Mouse (Mus musculus) heart, adult 2 months (tissue): ENCODE results near the gene Lrrc8a.

Experiments
- CTCF ChIP-seq: fragments of 200-600 bp; IDR thresholded peaks from 2 replicates; pipeline ENCODE4 v1.8.1; 2022; ENCODE audit warnings: antibody characterized with exemption, mild to moderate bottlenecking, moderate library complexity
- EP300 ChIP-seq: fragments of 200-500 bp; IDR thresholded peaks from 2 replicates; pipeline ENCODE4 v1.6.1; 2011; ENCODE audit warnings: low read depth, low read length, control low read depth; ENCODE audit not compliant: insufficient read depth
- POLR2A ChIP-seq: fragments of 200-500 bp; IDR thresholded peaks from 2 replicates; pipeline ENCODE4 v1.6.1; 2011; ENCODE audit warnings: mild to moderate bottlenecking, low read depth, low read length, control low read depth; ENCODE audit not compliant: insufficient read depth

DNA sequence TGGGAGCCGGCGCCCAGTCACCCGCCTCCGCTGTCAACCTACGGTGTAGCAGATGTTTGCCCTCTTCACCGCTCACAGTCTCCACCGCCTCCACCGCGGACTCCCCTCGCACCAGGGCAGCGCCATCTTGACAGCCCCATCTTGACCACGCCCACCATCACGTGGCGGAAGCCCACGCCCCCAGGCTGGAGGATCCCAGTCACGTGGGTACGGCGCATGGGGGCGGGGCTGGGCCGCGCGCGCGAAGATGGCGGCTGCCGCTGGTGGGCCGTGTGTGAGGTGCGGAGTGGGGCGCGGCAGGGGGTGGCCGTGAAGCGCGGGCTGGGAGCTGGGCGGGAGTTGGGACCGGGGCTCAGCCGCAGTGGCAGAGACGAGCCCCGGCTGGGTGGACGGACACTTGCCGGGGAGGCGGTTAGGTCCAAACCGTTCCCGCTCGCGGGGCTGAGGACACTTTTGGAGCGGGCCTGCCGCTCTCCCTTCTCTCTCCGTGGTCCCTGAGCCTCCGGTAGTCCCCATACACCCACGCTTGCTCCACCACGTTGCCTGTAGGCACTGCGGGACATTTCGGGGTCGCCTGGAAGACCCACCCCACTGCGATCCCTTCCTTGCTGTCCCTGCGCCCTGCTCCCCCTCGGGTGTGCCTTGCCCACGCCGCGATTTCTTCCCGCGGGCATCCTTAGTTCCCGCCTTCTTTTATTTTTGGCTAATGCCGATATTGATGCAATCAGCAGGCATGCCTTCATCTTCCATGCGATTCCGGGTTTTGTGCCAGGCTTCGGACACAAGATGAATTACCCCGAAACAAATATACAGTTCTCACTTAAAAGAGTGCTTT is 48.9 kb downstream of the Lrrc8a start, which contains the start of the genes Dolk and Nup188:
- TF ChIP-seq CTCF (no peak), POLR2A (peak; percentile 94), EP300 (0 out of 2 replicates have a peak, but pooled peaks have one; percentile 56)
